Mouse (Mus musculus): ENCODE measurements around the gene Dnaic2. TPM values are rescaled to one million over a fixed set of nuclear protein-coding genes. Genes with fewer than 3 reads are reported as not detected.

Gene Dnaic2
- polyA plus RNA-seq (2012; rRNA removed) (0.03 and 0.17 TPM in 2 replicates), polyA plus RNA-seq (2014; fragmentation: Nextera tagmentation; extraction: Ambion mirVana) (not detected in 2 replicates)

GRCm38 (mm10) chr11:114726965-114727825, at the start of gene Dnaic2:
Gene Dnaic2, plus strand, starts transcription at chr11:114727408.
- Histone ChIP-seq H3K27me3 (ENCODE audit: control insufficient read depth, insufficient read depth, low read length) (peaks cover 4% of the 10 kb centered on the region), H3K36me3 (replicated peaks; ENCODE audit: control insufficient read depth, insufficient read depth, low read depth) (no peaks in the 10 kb centered on the region), H3K4me2 (ENCODE audit: low read depth) (peak within 1 kb of the TSS; percentile 50), H3K9me3 (ENCODE audit: control insufficient read depth, low read length) (no peaks in the 10 kb centered on the region), H3K9ac (replicated peaks) (no peak within 1 kb of the TSS), H3K4me1 (replicated peaks; ENCODE audit: control insufficient read depth in 2 of 2, insufficient read depth in 2 of 2, low read length in 1 of 2) (peaks cover 0 to 7% of the 10 kb centered on the region in 2 experiments; a peak in 1 of 4 replicates), H3K27ac (no peak within 1 kb of the TSS), H3K4me3 (ENCODE audit: insufficient read depth in 1 of 2, low read depth in 2 of 2, low read length in 2 of 2) (peak within 1 kb of the TSS in 1 of 2 experiments; percentile 17; a peak in 1 of 4 replicates)
- TF ChIP-seq CTCF (IDR thresholded peaks at IDR 0.05; ENCODE audit: low read depth) (no peak), EP300 (IDR thresholded peaks at IDR 0.05; ENCODE audit: low read depth) (no peak)
- DNase-seq (ENCODE audit: low read depth in 3 of 3, low spot score in 3 of 3) (no peak), ATAC-seq (ENCODE audit: insufficient read depth) (no peak)
- 11% methylated on average over 34 of the region's 34 CpGs for WGBS (ENCODE audit: insufficient replicate concordance)

GRCm38 (mm10) chr11:114679582-114679981, 47.6 kb upstream of the Dnaic2 start:
- Histone ChIP-seq H3K9ac (replicated peaks) (no peak overlapping the region), H3K27me3 (ENCODE audit: control insufficient read depth, insufficient read depth, low read length) (peaks cover 10% of the 10 kb centered on the region; the same call in 1 of the 2 replicates), H3K36me3 (replicated peaks; ENCODE audit: control insufficient read depth, insufficient read depth, low read depth) (no peaks in the 10 kb centered on the region), H3K27ac (no peak overlapping the region), H3K4me3 (ENCODE audit: insufficient read depth in 1 of 2, low read depth in 2 of 2, low read length in 2 of 2) (no peak overlapping the region), H3K4me1 (replicated peaks; ENCODE audit: control insufficient read depth in 2 of 2, insufficient read depth in 2 of 2, low read length in 1 of 2) (peaks cover 3 to 20% of the 10 kb centered on the region in 2 experiments; a peak in 3 of 4 replicates), H3K9me3 (ENCODE audit: control insufficient read depth, low read length) (no peaks in the 10 kb centered on the region), H3K4me2 (ENCODE audit: low read depth) (no peak overlapping the region)
- 26% methylated on average over 8 of the region's 8 CpGs for WGBS (ENCODE audit: insufficient replicate concordance)
- no peak for DNase-seq (ENCODE audit: low read depth in 3 of 3, low spot score in 3 of 3)
- TF ChIP-seq EP300 (IDR thresholded peaks at IDR 0.05; ENCODE audit: low read depth) (no peak), CTCF (IDR thresholded peaks at IDR 0.05; ENCODE audit: low read depth) (no peak)
- ATAC-seq (ENCODE audit: insufficient read depth), result no peak

GRCm38 (mm10) chr11:114680291-114680690, 46.9 kb upstream of the Dnaic2 start:
- 59% methylated on average over 10 of the region's 10 CpGs for WGBS (ENCODE audit: insufficient replicate concordance)
- peaks cover 0 to 21% of the 10 kb centered on the region in 2 experiments; a peak in 3 of 4 replicates for H3K4me1 ChIP-seq (replicated peaks; ENCODE audit: control insufficient read depth in 2 of 2, insufficient read depth in 2 of 2, low read length in 1 of 2)
- H3K9ac ChIP-seq (replicated peaks), result no peak overlapping the region
- H3K36me3 ChIP-seq (replicated peaks; ENCODE audit: control insufficient read depth, insufficient read depth, low read depth), result no peaks in the 10 kb centered on the region
- TF ChIP-seq EP300 (IDR thresholded peaks at IDR 0.05; ENCODE audit: low read depth) (no peak), CTCF (IDR thresholded peaks at IDR 0.05; ENCODE audit: low read depth) (no peak)
- H3K4me2 ChIP-seq (ENCODE audit: low read depth), result no peak overlapping the region
- peaks cover 10% of the 10 kb centered on the region; the same call in 1 of the 2 replicates for H3K27me3 ChIP-seq (ENCODE audit: control insufficient read depth, insufficient read depth, low read length)
- DNase-seq (ENCODE audit: low read depth in 3 of 3, low spot score in 3 of 3) (no peak), ATAC-seq (ENCODE audit: insufficient read depth) (no peak)
- H3K4me3 ChIP-seq (ENCODE audit: insufficient read depth in 1 of 2, low read depth in 2 of 2, low read length in 2 of 2), result no peak overlapping the region
- H3K9me3 ChIP-seq (ENCODE audit: control insufficient read depth, low read length), result no peaks in the 10 kb centered on the region
- no peak overlapping the region for H3K27ac ChIP-seq

GRCm38 (mm10) chr11:114681054-114681453, 46.2 kb upstream of the Dnaic2 start:
- Histone ChIP-seq H3K9ac (replicated peaks) (no peak overlapping the region), H3K4me2 (ENCODE audit: low read depth) (no peak overlapping the region), H3K4me3 (ENCODE audit: insufficient read depth in 1 of 2, low read depth in 2 of 2, low read length in 2 of 2) (no peak overlapping the region), H3K9me3 (ENCODE audit: control insufficient read depth, low read length) (no peaks in the 10 kb centered on the region), H3K4me1 (replicated peaks; ENCODE audit: control insufficient read depth in 2 of 2, insufficient read depth in 2 of 2, low read length in 1 of 2) (peaks cover 0 to 26% of the 10 kb centered on the region in 2 experiments; a peak in 3 of 4 replicates), H3K36me3 (replicated peaks; ENCODE audit: control insufficient read depth, insufficient read depth, low read depth) (no peaks in the 10 kb centered on the region), H3K27me3 (ENCODE audit: control insufficient read depth, insufficient read depth, low read length) (peaks cover 4% of the 10 kb centered on the region; the same call in 1 of the 2 replicates), H3K27ac (no peak overlapping the region)
- 66% methylated on average over 5 of the region's 5 CpGs for WGBS (ENCODE audit: insufficient replicate concordance)
- no peak for TF ChIP-seq CTCF (IDR thresholded peaks at IDR 0.05; ENCODE audit: low read depth)
- no peak for TF ChIP-seq EP300 (IDR thresholded peaks at IDR 0.05; ENCODE audit: low read depth)
- DNase-seq (ENCODE audit: low read depth in 3 of 3, low spot score in 3 of 3), result no peak
- no peak for ATAC-seq (ENCODE audit: insufficient read depth)

- Histone ChIP-seq H3K9me3 (ENCODE audit: control insufficient read depth, low read length) (no peaks in the 10 kb centered on the region), H3K36me3 (replicated peaks; ENCODE audit: control insufficient read depth, insufficient read depth, low read depth) (no peaks in the 10 kb centered on the region), H3K4me2 (ENCODE audit: low read depth) (no peak overlapping the region), H3K4me3 (ENCODE audit: insufficient read depth in 1 of 2, low read depth in 2 of 2, low read length in 2 of 2) (no peak overlapping the region), H3K9ac (replicated peaks) (no peak overlapping the region), H3K27ac (no peak overlapping the region), H3K27me3 (ENCODE audit: control insufficient read depth, insufficient read depth, low read length) (no peaks in the 10 kb centered on the region), H3K4me1 (replicated peaks; ENCODE audit: control insufficient read depth in 2 of 2, insufficient read depth in 2 of 2, low read length in 1 of 2) (peaks cover 0 to 24% of the 10 kb centered on the region in 2 experiments; a peak in 2 of 4 replicates)
- no peak for TF ChIP-seq CTCF (IDR thresholded peaks at IDR 0.05; ENCODE audit: low read depth)
- TF ChIP-seq EP300 (IDR thresholded peaks at IDR 0.05; ENCODE audit: low read depth), result no peak
- ATAC-seq (ENCODE audit: insufficient read depth), result no peak
- WGBS (ENCODE audit: insufficient replicate concordance), result 71% methylated on average over 13 of the region's 13 CpGs
- DNase-seq (ENCODE audit: low read depth in 3 of 3, low spot score in 3 of 3), result no peak
These were observed 44.8 kb upstream of the Dnaic2 start for GRCm38 (mm10) chr11:114682321-114682900.

All from liver, embryonic 14.5 days (tissue).